Mouse (Mus musculus) testis, adult 2 months (tissue): Measurements from ENCODE around the gene Aqr.

ENCODE experiments used
- CTCF ChIP-seq: fragments of 200-500 bp; IDR thresholded peaks from 2 replicates; pipeline ENCODE4 v1.5.1; 2012; ENCODE audit warnings: low read depth, mild to moderate bottlenecking, inconsistent platforms, low read length, moderate library complexity; ENCODE audit not compliant: control insufficient read depth, insufficient read depth, insufficient replicate concordance
- POLR2A ChIP-seq: fragments of 200-500 bp; IDR thresholded peaks from 2 replicates; pipeline ENCODE4 v1.6.1; 2012; ENCODE audit warnings: low read depth, mild to moderate bottlenecking, inconsistent platforms, low read length, moderate library complexity; ENCODE audit not compliant: control insufficient read depth

GRCm38 (mm10) chr2:114205036-114205435 is 18.2 kb upstream of the Aqr start:
- TF ChIP-seq POLR2A: no peak
- TF ChIP-seq CTCF: no peak
